Mouse (Mus musculus) heart, postnatal 0 days (tissue): ENCODE results near the gene Rgcc.

Source experiments
- CTCF ChIP-seq: IDR thresholded peaks from 2 replicates; pipeline ENCODE4 v1.5.1; 2016; ENCODE audit warnings: antibody characterized with exemption, control low read depth, low read depth
- EP300 ChIP-seq: IDR thresholded peaks from 2 replicates; pipeline ENCODE4 v1.6.1; 2016; ENCODE audit warnings: antibody characterized with exemption, low read depth

DNA sequence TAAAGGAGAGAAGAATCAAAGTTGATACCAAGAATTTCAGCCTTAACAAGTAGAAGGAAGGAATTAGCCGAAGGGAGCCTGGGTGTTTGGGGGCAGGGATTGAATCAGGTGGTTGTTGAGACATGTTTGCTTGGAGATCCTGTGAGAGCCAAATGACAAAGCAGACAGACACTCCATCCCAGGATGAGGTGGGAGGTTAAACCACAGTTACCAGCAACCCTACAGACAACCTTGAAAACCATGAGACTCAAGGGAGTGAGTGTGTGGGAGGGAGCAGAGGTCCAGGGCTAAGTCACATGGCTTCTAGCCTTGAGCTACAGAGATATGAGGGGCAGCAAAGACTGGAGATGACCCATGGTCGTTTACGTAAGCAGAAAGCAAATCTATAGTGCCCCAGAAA lies 38.1 kb downstream of the Rgcc start:
- no peak for TF ChIP-seq EP300
- TF ChIP-seq CTCF, result no peak
